Mouse (Mus musculus) right cerebral cortex, postnatal 10 days (tissue): ENCODE data around the gene Nectin1.

ENCODE experiments used
- DNase-seq, 2 experiments: peaks; one replicate each; pipeline ENCODE4 v3.0.0; 2021; ENCODE audit warnings: low spot score in 2 of 2

Gene Nectin1

GRCm38 (mm10) chr9:43801911-43802310, 58.1 kb downstream of the Nectin1 start:
- peak in 1 of 2 experiments; percentile 56 for DNase-seq

- DNase-seq: no peak
Measured at GRCm38 (mm10) chr9:43807565-43807964, 63.8 kb downstream of the Nectin1 start.

GRCm38 (mm10) chr9:43808099-43808498, 64.3 kb downstream of the Nectin1 start:
- no peak for DNase-seq

GRCm38 (mm10) chr9:43808546-43808945, 64.8 kb downstream of the Nectin1 start:
- no peak for DNase-seq

- no peak for DNase-seq
Measured at GRCm38 (mm10) chr9:43813156-43813555, 69.4 kb downstream of the Nectin1 start.

- DNase-seq: no peak
Measured at GRCm38 (mm10) chr9:43822206-43822605, 78.4 kb downstream of the Nectin1 start.

GRCm38 (mm10) chr9:43825178-43825577, 81.4 kb downstream of the Nectin1 start:
- no peak for DNase-seq

- no peak for DNase-seq
Measured at GRCm38 (mm10) chr9:43826558-43827253, 82.9 kb downstream of the Nectin1 start.

- DNase-seq: no peak
Measured at GRCm38 (mm10) chr9:43827593-43827992, 83.8 kb downstream of the Nectin1 start.

GRCm38 (mm10) chr9:43828960-43829359, 85.2 kb downstream of the Nectin1 start:
- DNase-seq: no peak

- peak; percentile 65 to 78 for DNase-seq
Measured at GRCm38 (mm10) chr9:43833232-43833631, 89.4 kb downstream of the Nectin1 start.

- peak in 1 of 2 experiments; percentile 36 for DNase-seq
Measured at GRCm38 (mm10) chr9:43834283-43834682, 90.5 kb downstream of the Nectin1 start.

- DNase-seq: no peak
Measured at GRCm38 (mm10) chr9:43838561-43838960, 94.8 kb downstream of the Nectin1 start.

GRCm38 (mm10) chr9:43842921-43843577, 99.3 kb downstream of the Nectin1 start:
- no peak for DNase-seq

- DNase-seq: no peak
Measured at GRCm38 (mm10) chr9:43843711-43844127, 99.9 kb downstream of the Nectin1 start.

- DNase-seq: peak in 1 of 2 experiments; percentile 59
Measured at GRCm38 (mm10) chr9:43845660-43846455, 102.1 kb downstream of the Nectin1 start.

GRCm38 (mm10) chr9:43847861-43848260, 104.1 kb downstream of the Nectin1 start:
- DNase-seq: no peak

GRCm38 (mm10) chr9:43850281-43850680, 106.5 kb downstream of the Nectin1 start:
- DNase-seq: no peak

GRCm38 (mm10) chr9:43851154-43851553, 107.4 kb downstream of the Nectin1 start:
- DNase-seq: no peak

- no peak for DNase-seq
Measured at GRCm38 (mm10) chr9:43855887-43856286, 112.1 kb downstream of the Nectin1 start.
